Mouse (Mus musculus): ENCODE data around the gene Josd1. TPM values are rescaled to one million over a fixed set of nuclear protein-coding genes. Genes with fewer than 3 reads are reported as not detected.
A peak's percentile ranks its signal among the peaks of the same experiment; 100 is the strongest.

Gene Josd1
- 29.0 and 29.7 TPM in 2 replicates for polyA plus RNA-seq (2016; fragmentation: Nextera tagmentation; extraction: Ambion mirVana)

DNA sequence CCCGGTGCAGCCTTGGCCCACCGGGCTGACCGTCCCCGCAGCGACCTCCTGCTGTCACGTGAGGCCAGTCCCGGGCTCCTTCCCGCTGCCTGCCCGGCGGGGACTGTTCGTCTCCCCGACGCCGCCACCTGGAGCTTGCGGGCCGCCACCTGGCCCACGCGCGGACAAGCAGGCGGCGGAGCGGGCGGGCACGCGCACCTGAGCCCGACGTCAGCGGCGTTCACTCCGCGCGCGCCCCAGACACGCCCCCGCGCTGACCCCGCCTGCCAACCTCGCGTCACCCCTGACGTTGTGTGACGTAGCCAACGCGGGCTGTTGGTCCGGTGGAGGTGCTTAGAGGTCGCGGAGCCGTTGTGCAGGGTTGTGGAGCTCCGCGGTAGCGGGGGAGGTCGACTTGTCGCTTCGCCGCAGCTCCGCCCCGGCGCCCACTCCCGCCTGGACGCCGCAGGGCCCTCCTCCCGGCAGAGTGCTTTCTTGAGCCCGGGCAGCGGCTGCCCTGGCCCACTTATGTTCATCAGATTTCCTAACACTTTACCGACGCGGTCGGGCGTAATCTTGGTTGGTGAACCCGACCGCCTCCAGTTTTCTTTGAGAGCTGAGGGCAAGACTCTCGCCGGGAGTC is at the start of gene Josd1:
Josd1 (minus strand) TSS at position 274 of the 622 bp plus-strand sequence.
- peak within 1 kb of the TSS; percentile 80 for H3K4me2 ChIP-seq (replicated peaks)
- peak; percentile 47 for ATAC-seq (ENCODE audit: low FRiP score)
- H3K9me3 ChIP-seq (replicated peaks) = no peaks in the 10 kb centered on the region
- peaks cover 66% of the 10 kb centered on the region for H3K4me1 ChIP-seq
- WGBS = under 1% methylated on average over 68 of the region's 72 CpGs
- no peaks in the 10 kb centered on the region for H3K27me3 ChIP-seq
- H3K4me3 ChIP-seq = peak within 1 kb of the TSS; percentile 95
- H3K9ac ChIP-seq = peak within 1 kb of the TSS; percentile 97
- peak within 1 kb of the TSS; percentile 87 for H3K27ac ChIP-seq
- no peaks in the 10 kb centered on the region for H3K36me3 ChIP-seq

DNA sequence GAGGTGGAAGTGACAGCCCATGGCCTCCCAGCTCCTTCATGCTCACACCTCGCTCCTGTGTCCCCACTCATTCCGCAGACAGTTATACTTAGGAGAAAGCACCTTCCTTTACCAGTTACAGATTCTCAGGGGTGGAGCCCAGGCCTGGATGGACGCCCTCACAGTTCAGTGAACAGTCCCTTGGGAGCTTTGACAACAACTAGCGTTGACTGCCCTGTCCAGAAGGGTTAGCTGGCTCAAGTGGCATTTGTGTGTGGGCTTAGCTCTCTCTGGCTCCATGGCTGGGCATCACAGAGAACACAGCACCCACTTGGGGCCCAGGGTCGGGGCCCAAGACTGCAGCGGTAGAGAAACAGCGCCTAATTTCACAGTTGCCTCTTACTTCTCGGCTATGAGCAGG is 46.6 kb upstream of the Josd1 start:
- Histone ChIP-seq H3K36me3 (peaks cover 88% of the 10 kb centered on the region), H3K27ac (no peak overlapping the region), H3K27me3 (no peaks in the 10 kb centered on the region), H3K9ac (no peak overlapping the region), H3K4me1 (0 out of 2 replicates have a peak, but pooled peaks cover 6% of the 10 kb centered on the region), H3K4me2 (replicated peaks) (no peak overlapping the region), H3K4me3 (no peak overlapping the region), H3K9me3 (replicated peaks) (no peaks in the 10 kb centered on the region)
- ATAC-seq (ENCODE audit: low FRiP score) = no peak
- 85% methylated on average over 8 of the region's 8 CpGs for WGBS

GRCm38 (mm10) chr15:79733640-79734039 is 45.9 kb upstream of the Josd1 start:
- Histone ChIP-seq H3K9me3 (replicated peaks) (no peaks in the 10 kb centered on the region), H3K9ac (no peak overlapping the region), H3K4me2 (replicated peaks) (no peak overlapping the region), H3K4me3 (no peak overlapping the region), H3K27ac (no peak overlapping the region), H3K36me3 (peaks cover 89% of the 10 kb centered on the region), H3K4me1 (0 out of 2 replicates have a peak, but pooled peaks cover 3% of the 10 kb centered on the region), H3K27me3 (no peaks in the 10 kb centered on the region)
- no peak for ATAC-seq (ENCODE audit: low FRiP score)
- 75% methylated on average over 4 of the region's 4 CpGs for WGBS

DNA sequence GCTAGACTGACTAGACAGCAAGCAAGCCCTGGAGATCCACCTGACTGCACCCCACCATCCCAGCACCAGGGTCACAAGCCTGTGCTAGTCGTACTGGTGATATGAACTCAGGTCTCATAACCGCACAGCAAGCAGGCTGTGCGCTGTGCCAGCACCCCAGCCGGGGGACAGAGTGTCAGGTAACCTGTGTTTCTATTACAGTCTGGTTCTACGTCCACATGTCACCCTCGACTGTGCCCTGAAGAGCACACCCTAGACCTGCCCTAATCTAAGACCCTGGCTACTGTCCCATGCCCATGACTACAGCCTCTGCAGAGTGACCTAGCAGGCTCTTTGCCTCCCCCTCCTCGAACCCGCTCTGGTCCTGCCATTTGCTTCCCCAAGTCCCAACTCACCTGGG is 45.5 kb upstream of the Josd1 start:
- no peak overlapping the region for H3K27ac ChIP-seq
- no peaks in the 10 kb centered on the region for H3K27me3 ChIP-seq
- no peak overlapping the region for H3K4me2 ChIP-seq (replicated peaks)
- no peaks in the 10 kb centered on the region for H3K4me1 ChIP-seq
- H3K9me3 ChIP-seq (replicated peaks) = no peaks in the 10 kb centered on the region
- H3K36me3 ChIP-seq = peaks cover 89% of the 10 kb centered on the region
- ATAC-seq (ENCODE audit: low FRiP score) = no peak
- no peak overlapping the region for H3K4me3 ChIP-seq
- WGBS = 94% methylated on average over 8 of the region's 8 CpGs
- no peak overlapping the region for H3K9ac ChIP-seq

DNA sequence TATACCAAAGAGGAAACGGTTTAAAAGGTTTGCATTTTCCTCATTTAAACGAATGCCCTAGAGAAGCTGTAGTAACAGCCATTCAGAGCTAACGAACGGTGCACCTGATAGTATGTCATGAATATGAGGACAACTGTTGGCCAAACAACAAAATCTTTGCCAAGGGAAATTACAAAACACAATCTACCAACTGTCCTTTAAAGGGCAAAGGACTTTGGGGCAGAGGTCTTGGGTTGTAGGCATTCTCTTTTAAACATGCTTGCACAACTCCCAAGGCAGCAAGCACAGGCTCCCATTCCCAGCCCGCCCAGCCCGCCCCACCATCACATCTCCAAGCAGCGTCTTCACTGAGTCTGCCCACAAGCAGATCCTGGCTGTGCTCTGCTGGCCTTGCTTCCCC is 43.8 kb upstream of the Josd1 start:
- ATAC-seq (ENCODE audit: low FRiP score) = no peak
- peaks cover 89% of the 10 kb centered on the region for H3K36me3 ChIP-seq
- WGBS = 88% methylated on average over 7 of the region's 7 CpGs

GRCm38 (mm10) chr15:79728731-79729388 is 41.1 kb upstream of the Josd1 start:
- H3K27ac ChIP-seq = no peak overlapping the region
- ATAC-seq (ENCODE audit: low FRiP score) = no peak
- H3K4me2 ChIP-seq (replicated peaks) = no peak overlapping the region
- H3K36me3 ChIP-seq = peaks cover 90% of the 10 kb centered on the region
- H3K9me3 ChIP-seq (replicated peaks) = no peaks in the 10 kb centered on the region
- no peaks in the 10 kb centered on the region; the same call in 1 of the 2 replicates for H3K4me1 ChIP-seq
- WGBS = 90% methylated on average over 10 of the region's 10 CpGs
- H3K9ac ChIP-seq = no peak overlapping the region
- no peaks in the 10 kb centered on the region for H3K27me3 ChIP-seq
- H3K4me3 ChIP-seq = no peak overlapping the region

More for the DNA sequence above, 43.8 kb upstream of the Josd1 start:
- Histone ChIP-seq H3K4me2 (replicated peaks) (no peak overlapping the region), H3K9me3 (replicated peaks) (no peaks in the 10 kb centered on the region), H3K9ac (no peak overlapping the region), H3K27me3 (no peaks in the 10 kb centered on the region), H3K4me3 (no peak overlapping the region), H3K27ac (no peak overlapping the region), H3K4me1 (no peaks in the 10 kb centered on the region)

DNA sequence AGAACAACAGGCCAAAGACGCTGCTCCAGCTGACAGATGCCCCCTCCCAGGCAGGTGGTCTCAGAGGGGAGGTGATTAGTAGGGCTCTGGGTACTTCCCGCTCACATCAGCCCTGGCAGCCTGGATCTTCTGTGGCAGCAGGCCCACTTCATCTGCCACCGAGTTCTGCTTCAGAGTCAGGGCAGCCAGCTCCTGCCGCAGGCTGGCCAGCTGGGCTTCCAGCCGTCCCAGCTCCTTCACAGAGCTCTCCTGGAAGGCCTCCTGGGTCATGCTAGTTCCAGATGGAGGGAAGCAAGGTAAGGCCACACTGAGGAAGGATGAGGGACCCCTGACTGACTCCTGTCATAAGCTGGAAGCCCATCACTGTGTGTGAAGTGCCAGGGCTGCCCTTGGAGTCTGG is 40.6 kb upstream of the Josd1 start:
- Histone ChIP-seq H3K36me3 (peaks cover 85% of the 10 kb centered on the region), H3K4me2 (replicated peaks) (no peak overlapping the region)
- WGBS = 68% methylated on average over 5 of the region's 5 CpGs

DNA sequence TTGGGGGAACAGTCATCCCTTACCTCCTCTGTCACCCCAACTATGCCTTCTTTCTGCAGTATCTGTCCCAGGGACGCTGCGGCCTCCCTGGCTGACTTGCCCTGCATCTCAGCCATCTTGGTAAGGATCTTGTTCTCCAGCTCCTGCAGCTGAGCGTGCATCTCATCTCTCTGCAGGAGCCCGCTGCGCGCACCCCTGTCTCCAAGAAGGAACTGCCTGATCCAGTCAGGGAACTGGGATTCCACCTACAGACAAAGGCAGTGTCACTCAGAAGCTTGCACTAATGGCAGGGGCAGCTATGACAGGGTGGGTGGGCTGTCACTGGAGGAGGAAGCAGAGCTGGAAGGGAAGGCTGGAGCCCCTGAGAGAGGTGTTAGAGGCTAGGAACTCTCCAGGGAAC is 40.1 kb upstream of the Josd1 start:
- no peak for ATAC-seq (ENCODE audit: low FRiP score)
- Histone ChIP-seq H3K27me3 (no peaks in the 10 kb centered on the region), H3K36me3 (peaks cover 81% of the 10 kb centered on the region), H3K27ac (0 out of 2 replicates have a peak overlapping the region, but pooled peaks have one; percentile 13), H3K4me2 (replicated peaks) (no peak overlapping the region), H3K9ac (no peak overlapping the region), H3K9me3 (replicated peaks) (no peaks in the 10 kb centered on the region), H3K4me1 (no peaks in the 10 kb centered on the region; the same call in 1 of the 2 replicates), H3K4me3 (no peak overlapping the region)
- WGBS = 88% methylated on average over 6 of the region's 6 CpGs

More for the DNA sequence above, 40.6 kb upstream of the Josd1 start:
- Histone ChIP-seq H3K9ac (no peak overlapping the region), H3K27ac (0 out of 2 replicates have a peak overlapping the region, but pooled peaks have one; percentile 13), H3K4me1 (no peaks in the 10 kb centered on the region; the same call in 1 of the 2 replicates), H3K4me3 (no peak overlapping the region), H3K27me3 (no peaks in the 10 kb centered on the region), H3K9me3 (replicated peaks) (no peaks in the 10 kb centered on the region)
- no peak for ATAC-seq (ENCODE audit: low FRiP score)

GRCm38 (mm10) chr15:79725190-79725789 is 37.6 kb upstream of the Josd1 start:
- H3K27ac ChIP-seq = no peak overlapping the region
- WGBS = 92% methylated on average over 11 of the region's 11 CpGs
- H3K27me3 ChIP-seq = no peaks in the 10 kb centered on the region

DNA sequence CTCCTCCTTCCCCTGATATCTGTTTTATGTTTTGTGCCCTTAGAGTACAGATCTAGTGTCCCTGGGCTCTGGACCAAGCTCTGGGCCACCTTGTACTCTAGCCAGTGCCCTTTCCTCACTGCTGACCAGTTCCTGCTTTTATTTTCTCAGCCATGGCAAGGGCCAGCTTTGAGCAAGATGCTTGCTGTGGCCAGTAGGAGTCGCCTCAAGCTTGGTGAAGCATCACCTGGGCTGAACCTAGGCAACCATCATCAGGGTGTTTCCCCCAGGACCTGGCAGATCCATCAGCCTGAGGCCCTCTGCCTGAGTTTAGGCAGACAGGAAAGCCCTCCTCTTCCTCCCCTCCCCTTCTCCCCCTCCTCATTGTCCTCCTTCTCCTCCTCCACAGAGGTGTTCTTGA is 35.7 kb upstream of the Josd1 start:
- 32% methylated on average over 1 of the region's 1 CpGs for WGBS
- no peak for ATAC-seq (ENCODE audit: low FRiP score)
- Histone ChIP-seq H3K4me1 (no peaks in the 10 kb centered on the region; the same call in 1 of the 2 replicates), H3K4me3 (no peak overlapping the region), H3K4me2 (replicated peaks) (no peak overlapping the region), H3K27me3 (no peaks in the 10 kb centered on the region), H3K9me3 (replicated peaks) (no peaks in the 10 kb centered on the region), H3K36me3 (peaks cover 81% of the 10 kb centered on the region), H3K9ac (no peak overlapping the region), H3K27ac (no peak overlapping the region)

More at GRCm38 (mm10) chr15:79725190-79725789, 37.6 kb upstream of the Josd1 start:
- H3K4me3 ChIP-seq = no peak overlapping the region
- H3K36me3 ChIP-seq = peaks cover 79% of the 10 kb centered on the region
- no peaks in the 10 kb centered on the region; the same call in 1 of the 2 replicates for H3K4me1 ChIP-seq
- no peak overlapping the region for H3K9ac ChIP-seq
- H3K9me3 ChIP-seq (replicated peaks) = no peaks in the 10 kb centered on the region
- ATAC-seq (ENCODE audit: low FRiP score) = no peak
- H3K4me2 ChIP-seq (replicated peaks) = no peak overlapping the region

DNA sequence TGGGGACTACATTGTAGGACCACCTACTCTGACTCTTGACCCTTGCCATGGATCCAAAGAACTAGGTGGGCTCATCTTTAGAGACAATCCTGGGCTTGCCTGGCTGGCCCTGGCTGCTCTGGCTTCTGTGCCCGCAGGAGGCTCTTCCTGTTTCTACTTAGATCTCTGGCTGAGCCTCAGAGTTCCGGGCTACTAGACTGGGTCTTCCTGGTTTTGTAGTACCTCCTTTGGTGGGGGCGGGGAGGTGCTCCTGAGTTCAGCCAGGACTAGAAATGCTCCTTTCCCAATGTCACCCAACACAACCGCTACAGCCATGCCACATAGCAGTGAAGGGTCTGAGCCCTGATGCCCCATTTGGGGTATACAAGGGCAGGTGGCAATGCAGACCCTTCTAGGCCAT is 33.1 kb upstream of the Josd1 start:
- Histone ChIP-seq H3K27me3 (no peaks in the 10 kb centered on the region), H3K9ac (no peak overlapping the region), H3K4me2 (replicated peaks) (no peak overlapping the region), H3K9me3 (replicated peaks) (no peaks in the 10 kb centered on the region), H3K27ac (0 out of 2 replicates have a peak overlapping the region, but pooled peaks have one; percentile 17), H3K4me1 (no peaks in the 10 kb centered on the region; the same call in 1 of the 2 replicates), H3K4me3 (no peak overlapping the region), H3K36me3 (peaks cover 81% of the 10 kb centered on the region)
- no peak for ATAC-seq (ENCODE audit: low FRiP score)
- WGBS = 79% methylated on average over 4 of the region's 4 CpGs

GRCm38 (mm10) chr15:79720267-79720666 is 32.5 kb upstream of the Josd1 start:
- H3K36me3 ChIP-seq = peaks cover 81% of the 10 kb centered on the region
- WGBS = 92% methylated on average over 8 of the region's 8 CpGs
- ATAC-seq (ENCODE audit: low FRiP score) = no peak
- no peaks in the 10 kb centered on the region; the same call in 1 of the 2 replicates for H3K4me1 ChIP-seq
- H3K27ac ChIP-seq = no peak overlapping the region
- H3K27me3 ChIP-seq = no peaks in the 10 kb centered on the region
- H3K9me3 ChIP-seq (replicated peaks) = no peaks in the 10 kb centered on the region
- H3K4me2 ChIP-seq (replicated peaks) = no peak overlapping the region
- no peak overlapping the region for H3K4me3 ChIP-seq
- no peak overlapping the region for H3K9ac ChIP-seq
